Mouse (Mus musculus): Measurements from ENCODE around the gene Arhgef10l. TPM values are rescaled to one million over a fixed set of nuclear protein-coding genes. Genes with fewer than 3 reads are reported as not detected.

Arhgef10l gene
- polyA plus RNA-seq, 1 experiment from 2014 or later: 5.4 TPM

GRCm38 (mm10) chr4:140662882-140663585, 2.8 kb downstream of the Arhgef10l start:
- Histone ChIP-seq H3K4me3 (ENCODE audit: low read depth, low read length) (no peak overlapping the region), H3K27ac (ENCODE audit: low read depth, low read length) (no peak overlapping the region), H3K9me3 (ENCODE audit: control insufficient read depth) (no peaks in the 10 kb centered on the region), H3K4me1 (replicated peaks; ENCODE audit: control insufficient read depth, insufficient read depth, low read length) (no peaks in the 10 kb centered on the region), H3K27me3 (replicated peaks; ENCODE audit: control insufficient read depth, insufficient read depth, low read length) (0 out of 2 replicates have a peak, but pooled peaks cover 3% of the 10 kb centered on the region), H3K36me3 (ENCODE audit: control insufficient read depth, insufficient read depth) (no peaks in the 10 kb centered on the region), H3K9ac (ENCODE audit: low read depth, low read length) (no peak overlapping the region), H3K4me2 (replicated peaks; ENCODE audit: low read depth) (no peak overlapping the region)
- ATAC-seq: no peak
- TF ChIP-seq CTCF (IDR thresholded peaks at IDR 0.05; ENCODE audit: low read depth): no peak
- 52% methylated on average over 10 of the region's 10 CpGs for WGBS

- H3K27ac ChIP-seq (ENCODE audit: low read depth, low read length): no peak overlapping the region
- WGBS: 40% methylated on average over 7 of the region's 7 CpGs
- H3K9ac ChIP-seq (ENCODE audit: low read depth, low read length): no peak overlapping the region
Observed at GRCm38 (mm10) chr4:140662453-140662852, 3.4 kb downstream of the Arhgef10l start.

GRCm38 (mm10) chr4:140661406-140662022, 4.3 kb downstream of the Arhgef10l start:
- no peaks in the 10 kb centered on the region for H3K36me3 ChIP-seq (ENCODE audit: control insufficient read depth, insufficient read depth)
- H3K27me3 ChIP-seq (replicated peaks; ENCODE audit: control insufficient read depth, insufficient read depth, low read length): peaks cover 3% of the 10 kb centered on the region; the same call in 1 of the 2 replicates
- 79% methylated on average over 18 of the region's 18 CpGs for WGBS
- no peak for ATAC-seq
- H3K27ac ChIP-seq (ENCODE audit: low read depth, low read length): no peak overlapping the region
- H3K9me3 ChIP-seq (ENCODE audit: control insufficient read depth): no peaks in the 10 kb centered on the region
- no peak overlapping the region for H3K9ac ChIP-seq (ENCODE audit: low read depth, low read length)
- no peaks in the 10 kb centered on the region for H3K4me1 ChIP-seq (replicated peaks; ENCODE audit: control insufficient read depth, insufficient read depth, low read length)
- no peak overlapping the region for H3K4me3 ChIP-seq (ENCODE audit: low read depth, low read length)
- no peak for TF ChIP-seq CTCF (IDR thresholded peaks at IDR 0.05; ENCODE audit: low read depth)
- H3K4me2 ChIP-seq (replicated peaks; ENCODE audit: low read depth): no peak overlapping the region

More at GRCm38 (mm10) chr4:140662453-140662852, 3.4 kb downstream of the Arhgef10l start:
- Histone ChIP-seq H3K4me3 (ENCODE audit: low read depth, low read length) (no peak overlapping the region), H3K4me1 (replicated peaks; ENCODE audit: control insufficient read depth, insufficient read depth, low read length) (no peaks in the 10 kb centered on the region), H3K27me3 (replicated peaks; ENCODE audit: control insufficient read depth, insufficient read depth, low read length) (0 out of 2 replicates have a peak, but pooled peaks cover 3% of the 10 kb centered on the region), H3K9me3 (ENCODE audit: control insufficient read depth) (no peaks in the 10 kb centered on the region), H3K4me2 (replicated peaks; ENCODE audit: low read depth) (no peak overlapping the region), H3K36me3 (ENCODE audit: control insufficient read depth, insufficient read depth) (no peaks in the 10 kb centered on the region)
- ATAC-seq: no peak
- no peak for TF ChIP-seq CTCF (IDR thresholded peaks at IDR 0.05; ENCODE audit: low read depth)

- 16% methylated on average over 24 of the region's 24 CpGs for WGBS
- H3K4me1 ChIP-seq (replicated peaks; ENCODE audit: control insufficient read depth, insufficient read depth, low read length): no peaks in the 10 kb centered on the region
- no peak overlapping the region for H3K9ac ChIP-seq (ENCODE audit: low read depth, low read length)
- TF ChIP-seq CTCF (IDR thresholded peaks at IDR 0.05; ENCODE audit: low read depth): no peak
- H3K9me3 ChIP-seq (ENCODE audit: control insufficient read depth): no peaks in the 10 kb centered on the region
- ATAC-seq: peak; percentile 76
- 0 out of 2 replicates have a peak overlapping the region, but pooled peaks have one; percentile 37 for H3K27ac ChIP-seq (ENCODE audit: low read depth, low read length)
- H3K4me2 ChIP-seq (replicated peaks; ENCODE audit: low read depth): peak overlapping the region; percentile 37
- no peaks in the 10 kb centered on the region for H3K36me3 ChIP-seq (ENCODE audit: control insufficient read depth, insufficient read depth)
- peaks cover 6% of the 10 kb centered on the region; the same call in 1 of the 2 replicates for H3K27me3 ChIP-seq (replicated peaks; ENCODE audit: control insufficient read depth, insufficient read depth, low read length)
- H3K4me3 ChIP-seq (ENCODE audit: low read depth, low read length): no peak overlapping the region
Observed at GRCm38 (mm10) chr4:140657681-140658575, 7.9 kb downstream of the Arhgef10l start.

- no peak for TF ChIP-seq CTCF (IDR thresholded peaks at IDR 0.05; ENCODE audit: low read depth)
- ATAC-seq: no peak
- WGBS: 77% methylated on average over 8 of the region's 8 CpGs
- no peak overlapping the region for H3K4me3 ChIP-seq (ENCODE audit: low read depth, low read length)
- H3K27ac ChIP-seq (ENCODE audit: low read depth, low read length): no peak overlapping the region
- H3K27me3 ChIP-seq (replicated peaks; ENCODE audit: control insufficient read depth, insufficient read depth, low read length): peaks cover 5% of the 10 kb centered on the region; the same call in 1 of the 2 replicates
- H3K4me2 ChIP-seq (replicated peaks; ENCODE audit: low read depth): no peak overlapping the region
- no peak overlapping the region for H3K9ac ChIP-seq (ENCODE audit: low read depth, low read length)
- H3K9me3 ChIP-seq (ENCODE audit: control insufficient read depth): no peaks in the 10 kb centered on the region
- no peaks in the 10 kb centered on the region for H3K36me3 ChIP-seq (ENCODE audit: control insufficient read depth, insufficient read depth)
- no peaks in the 10 kb centered on the region for H3K4me1 ChIP-seq (replicated peaks; ENCODE audit: control insufficient read depth, insufficient read depth, low read length)
Observed at GRCm38 (mm10) chr4:140656529-140656928, 9.3 kb downstream of the Arhgef10l start.

GRCm38 (mm10) chr4:140654798-140655197, 11.0 kb downstream of the Arhgef10l start:
- Histone ChIP-seq H3K4me2 (replicated peaks; ENCODE audit: low read depth) (no peak overlapping the region), H3K9ac (ENCODE audit: low read depth, low read length) (no peak overlapping the region), H3K27ac (ENCODE audit: low read depth, low read length) (no peak overlapping the region), H3K4me3 (ENCODE audit: low read depth, low read length) (no peak overlapping the region), H3K4me1 (replicated peaks; ENCODE audit: control insufficient read depth, insufficient read depth, low read length) (no peaks in the 10 kb centered on the region), H3K36me3 (ENCODE audit: control insufficient read depth, insufficient read depth) (no peaks in the 10 kb centered on the region), H3K9me3 (ENCODE audit: control insufficient read depth) (no peaks in the 10 kb centered on the region), H3K27me3 (replicated peaks; ENCODE audit: control insufficient read depth, insufficient read depth, low read length) (peaks cover 8% of the 10 kb centered on the region)
- 72% methylated on average over 8 of the region's 8 CpGs for WGBS
- no peak for ATAC-seq
- TF ChIP-seq CTCF (IDR thresholded peaks at IDR 0.05; ENCODE audit: low read depth): no peak
